Mouse (Mus musculus) leukemia stem cell, adult 10-12 weeks (primary cell): ENCODE measurements around the gene Nxf1. TPM values are rescaled to one million over a fixed set of nuclear protein-coding genes. Genes with fewer than 3 reads are reported as not detected.

ENCODE experiments used
- polyA plus RNA-seq: library from polyadenylated mRNA; stranded (reverse); fragments of >175 nt; gene quantifications from 2 replicates; pipeline ENCODE4 v1.2.3, GENCODE M21; 2012; ENCODE audit warnings: low replicate concordance

The Nxf1 gene
- polyA plus RNA-seq, 1 experiment, result 39.0 TPM

Other genes starting within 250 kb of the Nxf1 start
- gene Slc22a8, start 165.8 kb upstream of the Nxf1 start, polyA plus RNA-seq, result not detected in 2 replicates
- not detected in 2 replicates for gene Slc22a6, start 139.0 kb upstream of the Nxf1 start, polyA plus RNA-seq
- not detected in 2 replicates for gene Chrm1, start 93.3 kb upstream of the Nxf1 start, polyA plus RNA-seq
- 129 and 167 TPM in 2 replicates for gene Slc3a2, start 33.7 kb upstream of the Nxf1 start, polyA plus RNA-seq
- 21.6 and 29.2 TPM in 2 replicates for gene Wdr74, start 21.2 kb upstream of the Nxf1 start, polyA plus RNA-seq
- not detected in 2 replicates for gene 1700092M07Rik, start 16.4 kb upstream of the Nxf1 start, polyA plus RNA-seq
- 17.5 and 22.6 TPM in 2 replicates for gene Stx5a, start 15.7 kb upstream of the Nxf1 start, polyA plus RNA-seq
- 69.6 and 147 TPM in 2 replicates for gene Tmem223, start 13.9 kb downstream of the Nxf1 start, polyA plus RNA-seq
- gene Tmem179b, start 17.4 kb downstream of the Nxf1 start, polyA plus RNA-seq, result 19.3 and 85.5 TPM in 2 replicates
- 47.7 and 56.1 TPM in 2 replicates for gene Taf6l, start 29.3 kb downstream of the Nxf1 start, polyA plus RNA-seq
- 4.5 and 17.9 TPM in 2 replicates for gene Polr2g, start 41.5 kb downstream of the Nxf1 start, polyA plus RNA-seq
- 0.39 and 2.0 TPM in 2 replicates for gene Zbtb3, start 45.5 kb downstream of the Nxf1 start, polyA plus RNA-seq
- 4.0 and 4.6 TPM in 2 replicates for gene Ttc9c, start 62.3 kb downstream of the Nxf1 start, polyA plus RNA-seq
- 59.4 and 120 TPM in 2 replicates for gene Hnrnpul2, start 62.9 kb downstream of the Nxf1 start, polyA plus RNA-seq
- 40.3 and 101 TPM in 2 replicates for gene AC129217.1, start 72.7 kb downstream of the Nxf1 start, polyA plus RNA-seq
- 36.5 and 111 TPM in 2 replicates for gene Bscl2, start 80.4 kb downstream of the Nxf1 start, polyA plus RNA-seq
- not detected in 2 replicates for gene Gng3, start 82.1 kb downstream of the Nxf1 start, polyA plus RNA-seq
- gene Lrrn4cl, start 93.7 kb downstream of the Nxf1 start, polyA plus RNA-seq, result 0.09 and 0.24 TPM in 2 replicates
- gene Ubxn1, start 114.4 kb downstream of the Nxf1 start, polyA plus RNA-seq, result 78.0 and 79.9 TPM in 2 replicates
- gene Uqcc3, start 123.8 kb downstream of the Nxf1 start, polyA plus RNA-seq, result 10.7 and 29.9 TPM in 2 replicates
- 1.7 TPM in 1 of 2 replicates, not detected in the other for gene Lbhd1, start 126.7 kb downstream of the Nxf1 start, polyA plus RNA-seq
- not detected in 2 replicates for gene Gm49403, start 126.9 kb downstream of the Nxf1 start, polyA plus RNA-seq
- gene 1810009A15Rik, start 131.8 kb downstream of the Nxf1 start, polyA plus RNA-seq, result 12.1 and 24.9 TPM in 2 replicates
- gene Gm49416, start 131.9 kb downstream of the Nxf1 start, polyA plus RNA-seq, result 0.92 and 16.1 TPM in 2 replicates
- gene Ints5, start 135.9 kb downstream of the Nxf1 start, polyA plus RNA-seq, result 35.0 and 93.2 TPM in 2 replicates
- gene Ganab, start 141.0 kb downstream of the Nxf1 start, polyA plus RNA-seq, result 35.8 and 36.8 TPM in 2 replicates
- gene B3gat3, start 163.3 kb downstream of the Nxf1 start, polyA plus RNA-seq, result 110 and 144 TPM in 2 replicates
- 28.2 and 31.8 TPM in 2 replicates for gene Rom1, start 172.3 kb downstream of the Nxf1 start, polyA plus RNA-seq
- gene Eml3, start 172.5 kb downstream of the Nxf1 start, polyA plus RNA-seq, result 92.9 and 101 TPM in 2 replicates
- 33.6 and 60.7 TPM in 2 replicates for gene Mta2, start 184.8 kb downstream of the Nxf1 start, polyA plus RNA-seq
- 41.2 and 58.4 TPM in 2 replicates for gene Tut1, start 196.8 kb downstream of the Nxf1 start, polyA plus RNA-seq
- 34.0 and 130 TPM in 2 replicates for gene Eef1g, start 210.0 kb downstream of the Nxf1 start, polyA plus RNA-seq
- gene Ahnak, start 232.2 kb downstream of the Nxf1 start, polyA plus RNA-seq, result 6.4 and 8.8 TPM in 2 replicates